Mouse (Mus musculus): ENCODE results near the gene Ankrd45. TPM values are rescaled to one million over a fixed set of nuclear protein-coding genes. Genes with fewer than 3 reads are reported as not detected.
"Not testable (repeated sequence)": the region's sequence is repeated elsewhere in the genome, so short reads cannot be mapped to it uniquely, and the experiment has no call there.

The Ankrd45 gene
- polyA plus RNA-seq, 1 experiment from 2014 or later = not detected

DNA sequence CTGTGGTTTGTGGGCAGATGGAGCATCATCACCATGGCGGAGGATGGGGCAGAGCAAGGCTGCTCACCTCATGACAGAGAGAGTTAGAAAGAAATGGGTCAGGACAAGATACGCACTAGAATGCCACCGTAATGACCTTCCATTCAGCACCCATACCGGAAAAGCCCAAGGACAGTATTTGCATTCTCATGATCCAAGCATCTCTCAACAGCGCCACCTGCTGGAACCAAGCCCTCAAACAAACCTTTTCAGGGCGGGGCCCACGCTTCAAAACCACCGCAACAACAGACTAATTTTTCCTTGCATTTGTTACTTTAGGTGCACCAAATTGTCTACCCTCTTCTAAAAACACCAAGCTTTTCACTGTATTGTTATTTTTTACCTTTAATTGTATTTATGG lies 38.2 kb downstream of the Ankrd45 start:
- TF ChIP-seq CTCF (IDR thresholded peaks at IDR 0.05; ENCODE audit: low read depth) (peak; percentile 86), EP300 (IDR thresholded peaks at IDR 0.05; ENCODE audit: low read depth) (no peak)
- H3K4me2 ChIP-seq (ENCODE audit: low read depth, low read length) = no peak overlapping the region
- H3K4me1 ChIP-seq (ENCODE audit: insufficient read depth) = no peaks in the 10 kb centered on the region
- no peak overlapping the region for H3K4me3 ChIP-seq (ENCODE audit: low read depth, low read length)
- H3K27ac ChIP-seq (ENCODE audit: low read depth) = no peak overlapping the region
- no peaks in the 10 kb centered on the region for H3K9me3 ChIP-seq (ENCODE audit: low read length)
- H3K27me3 ChIP-seq (ENCODE audit: insufficient read depth, low read length) = no peaks in the 10 kb centered on the region
- 52% methylated on average over 8 of the region's 8 CpGs for WGBS (ENCODE audit: insufficient replicate concordance)
- DNase-seq = peak; percentile 83
- no peak for ATAC-seq
- H3K9ac ChIP-seq (replicated peaks) = no peak overlapping the region
- H3K36me3 ChIP-seq (replicated peaks; ENCODE audit: insufficient read depth, low read length) = no peaks in the 10 kb centered on the region

DNA sequence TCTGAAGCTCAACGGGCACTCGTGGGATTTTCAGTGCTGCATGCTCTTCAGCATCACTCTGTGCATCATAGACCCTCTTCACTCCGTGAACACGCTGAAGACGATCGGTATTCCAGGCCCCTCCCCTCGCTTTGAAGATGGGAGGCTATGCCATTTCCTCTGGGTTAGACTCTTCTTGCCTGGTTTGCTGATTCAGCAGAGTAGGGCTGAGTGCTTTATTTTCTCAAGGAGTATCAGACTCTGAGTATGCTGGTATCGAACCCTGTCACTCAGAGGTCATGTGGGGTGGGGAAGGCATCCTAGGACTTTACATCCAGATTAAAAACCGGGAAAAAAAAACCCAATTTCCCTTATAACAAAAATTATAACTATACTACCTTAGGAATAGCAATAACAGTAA lies 39.9 kb downstream of the Ankrd45 start:
- Histone ChIP-seq H3K4me1 (ENCODE audit: insufficient read depth) (no peaks in the 10 kb centered on the region), H3K4me3 (ENCODE audit: low read depth, low read length) (no peak overlapping the region), H3K4me2 (ENCODE audit: low read depth, low read length) (no peak overlapping the region), H3K9ac (replicated peaks) (no peak overlapping the region), H3K27me3 (ENCODE audit: insufficient read depth, low read length) (no peaks in the 10 kb centered on the region), H3K27ac (ENCODE audit: low read depth) (no peak overlapping the region), H3K9me3 (ENCODE audit: low read length) (no peaks in the 10 kb centered on the region), H3K36me3 (replicated peaks; ENCODE audit: insufficient read depth, low read length) (no peaks in the 10 kb centered on the region)
- TF ChIP-seq CTCF (IDR thresholded peaks at IDR 0.05; ENCODE audit: low read depth) (no peak), EP300 (IDR thresholded peaks at IDR 0.05; ENCODE audit: low read depth) (no peak)
- 74% methylated on average over 9 of the region's 9 CpGs for WGBS (ENCODE audit: insufficient replicate concordance)
- DNase-seq (no peak), ATAC-seq (no peak)

DNA sequence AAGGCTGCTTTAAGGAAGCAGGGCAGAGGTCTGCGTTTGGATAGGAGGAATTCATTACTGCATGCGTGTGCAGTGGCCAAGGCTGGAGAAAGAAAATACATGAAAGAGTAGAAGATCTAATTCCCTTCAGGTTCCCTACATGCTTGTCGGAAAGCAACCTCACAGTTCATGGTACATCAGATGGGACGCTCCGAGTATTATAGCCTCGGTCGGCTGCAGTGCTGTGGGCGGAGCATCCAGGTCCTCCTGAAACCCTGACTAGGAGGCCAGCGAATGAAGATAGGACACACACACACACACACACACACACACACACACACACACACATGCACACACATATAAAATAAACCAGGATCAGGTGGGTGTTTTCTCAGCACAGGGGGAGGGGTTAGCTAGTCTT lies 41.2 kb downstream of the Ankrd45 start:
- Histone ChIP-seq H3K9me3 (ENCODE audit: low read length) (no peaks in the 10 kb centered on the region), H3K4me1 (ENCODE audit: insufficient read depth) (no peaks in the 10 kb centered on the region), H3K27me3 (ENCODE audit: insufficient read depth, low read length) (no peaks in the 10 kb centered on the region), H3K4me3 (ENCODE audit: low read depth, low read length) (no peak overlapping the region), H3K27ac (ENCODE audit: low read depth) (no peak overlapping the region), H3K36me3 (replicated peaks; ENCODE audit: insufficient read depth, low read length) (no peaks in the 10 kb centered on the region), H3K4me2 (ENCODE audit: low read depth, low read length) (no peak overlapping the region), H3K9ac (replicated peaks) (no peak overlapping the region)
- 69% methylated on average over 9 of the region's 9 CpGs for WGBS (ENCODE audit: insufficient replicate concordance)
- DNase-seq (no peak), ATAC-seq (no peak)
- TF ChIP-seq CTCF (IDR thresholded peaks at IDR 0.05; ENCODE audit: low read depth) (no peak), EP300 (IDR thresholded peaks at IDR 0.05; ENCODE audit: low read depth) (no peak)

DNA sequence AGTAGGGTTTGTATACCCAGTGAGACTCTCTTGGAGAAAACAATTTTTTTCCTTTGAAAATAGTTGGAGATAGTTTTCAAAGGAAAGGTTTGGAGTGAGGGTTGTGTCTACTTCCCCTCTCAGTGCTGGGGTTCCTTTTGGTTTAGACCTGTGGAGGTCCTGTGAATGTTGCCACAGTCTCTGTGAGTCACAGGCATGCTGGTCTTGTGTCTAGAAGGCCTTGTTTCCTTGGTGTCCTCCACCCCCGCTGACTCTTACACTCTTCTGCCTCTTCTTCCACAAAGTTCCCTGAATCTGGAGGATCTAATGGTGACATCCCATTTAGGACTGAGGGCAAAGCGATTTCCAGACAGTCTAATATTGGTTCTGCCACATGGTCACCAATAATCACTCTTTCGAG lies 42.9 kb downstream of the Ankrd45 start:
- no peak overlapping the region for H3K4me2 ChIP-seq (ENCODE audit: low read depth, low read length)
- H3K9ac ChIP-seq (replicated peaks) = no peak overlapping the region
- no peaks in the 10 kb centered on the region for H3K4me1 ChIP-seq (ENCODE audit: insufficient read depth)
- TF ChIP-seq EP300 (IDR thresholded peaks at IDR 0.05; ENCODE audit: low read depth) = no peak
- no peak for TF ChIP-seq CTCF (IDR thresholded peaks at IDR 0.05; ENCODE audit: low read depth)
- no peaks in the 10 kb centered on the region for H3K36me3 ChIP-seq (replicated peaks; ENCODE audit: insufficient read depth, low read length)
- H3K4me3 ChIP-seq (ENCODE audit: low read depth, low read length) = no peak overlapping the region
- DNase-seq (no peak), ATAC-seq (no peak)
- no peak overlapping the region for H3K27ac ChIP-seq (ENCODE audit: low read depth)
- no peaks in the 10 kb centered on the region for H3K27me3 ChIP-seq (ENCODE audit: insufficient read depth, low read length)
- H3K9me3 ChIP-seq (ENCODE audit: low read length) = no peaks in the 10 kb centered on the region
- 71% methylated on average over 3 of the region's 3 CpGs for WGBS (ENCODE audit: insufficient replicate concordance)

DNA sequence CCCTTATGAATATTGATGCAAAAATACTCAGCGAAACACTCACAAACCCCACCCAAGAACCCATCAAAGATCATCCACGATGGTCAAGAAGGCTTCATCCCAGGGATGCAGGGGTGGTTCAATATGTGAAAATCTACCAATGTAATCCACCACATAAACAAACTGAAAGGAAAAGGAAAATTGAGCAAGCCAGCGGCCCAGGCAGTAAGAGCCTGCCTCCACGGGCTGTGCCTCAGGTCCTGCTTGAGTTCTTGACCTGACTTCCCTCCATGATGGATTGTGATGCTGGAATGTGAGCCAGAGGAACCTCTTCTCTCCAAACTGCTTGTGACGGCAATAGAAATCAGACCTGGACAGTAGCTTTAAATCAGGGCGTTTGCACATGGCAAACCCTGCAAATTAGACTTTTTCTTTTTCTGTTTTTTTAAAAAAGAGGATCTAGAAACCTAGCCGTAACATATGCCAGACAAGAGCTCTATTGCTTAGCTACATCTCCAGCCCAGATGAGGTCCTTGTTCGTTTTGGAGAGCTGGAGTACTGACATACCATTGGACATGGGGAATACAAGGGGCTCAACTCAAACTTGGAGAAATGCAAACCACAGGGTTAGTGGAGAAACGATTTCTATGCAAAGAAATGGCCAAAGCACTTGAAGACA lies 47.9 kb downstream of the Ankrd45 start:
- WGBS (ENCODE audit: insufficient replicate concordance) = 61% methylated on average over 9 of the region's 9 CpGs

DNA sequence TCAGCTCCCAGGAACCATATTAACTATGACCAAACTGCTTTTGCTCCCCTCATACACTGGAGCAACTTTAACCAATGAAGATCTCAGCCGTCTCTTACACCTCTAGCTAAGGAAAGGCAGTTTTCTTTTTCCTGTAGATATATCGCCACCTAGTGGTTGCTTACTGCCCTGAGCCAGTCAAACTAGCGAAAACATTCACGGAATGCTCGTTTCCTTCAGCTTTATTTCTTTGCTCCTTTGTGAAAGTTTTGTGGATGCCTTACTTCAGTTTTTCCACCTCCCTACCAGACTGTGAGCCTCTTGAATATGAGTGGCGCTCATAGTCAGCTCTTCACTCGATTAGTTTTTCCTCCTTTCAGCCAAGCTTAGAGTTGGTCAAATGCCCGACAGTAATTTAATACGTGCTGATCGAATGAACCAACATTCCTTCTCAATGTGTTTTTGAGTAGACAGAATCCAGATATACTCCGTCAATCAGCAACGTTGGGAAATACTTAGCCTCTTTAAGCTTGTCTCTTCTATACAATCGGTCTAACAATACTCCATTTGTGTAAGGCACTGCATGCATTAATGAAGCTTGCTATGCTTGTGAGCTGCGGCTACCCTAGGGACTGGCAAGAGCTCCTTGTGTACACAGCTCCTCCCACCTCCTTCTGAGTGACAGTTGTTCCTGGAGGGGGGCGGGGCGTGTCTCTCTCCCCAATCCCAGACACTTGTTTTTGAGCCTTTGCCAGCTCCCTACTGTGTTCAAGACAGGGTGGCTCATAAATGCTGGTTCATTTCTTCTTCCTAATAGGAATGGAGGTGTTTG lies 53.3 kb downstream of the Ankrd45 start:
- peak; percentile 84 for DNase-seq
- ATAC-seq = peak; percentile 91
- Histone ChIP-seq H3K9me3 (ENCODE audit: low read length) (no peaks in the 10 kb centered on the region), H3K9ac (replicated peaks) (no peak overlapping the region; the same call in none of the 2 replicates), H3K36me3 (replicated peaks; ENCODE audit: insufficient read depth, low read length) (no peaks in the 10 kb centered on the region), H3K4me3 (ENCODE audit: low read depth, low read length) (peak overlapping the region; percentile 52), H3K27me3 (ENCODE audit: insufficient read depth, low read length) (no peaks in the 10 kb centered on the region), H3K4me1 (ENCODE audit: insufficient read depth) (peaks cover 8% of the 10 kb centered on the region), H3K27ac (ENCODE audit: low read depth) (peak overlapping the region; percentile 42; the same call in 1 of the 2 replicates), H3K4me2 (ENCODE audit: low read depth, low read length) (peak overlapping the region; percentile 75)
- under 1% methylated on average over 16 of the region's 16 CpGs for WGBS (ENCODE audit: insufficient replicate concordance)
- TF ChIP-seq EP300 (IDR thresholded peaks at IDR 0.05; ENCODE audit: low read depth) (no peak), CTCF (IDR thresholded peaks at IDR 0.05; ENCODE audit: low read depth) (peak; percentile 95)

More for the DNA sequence above, 47.9 kb downstream of the Ankrd45 start:
- Histone ChIP-seq H3K36me3 (replicated peaks; ENCODE audit: insufficient read depth, low read length) (no peaks in the 10 kb centered on the region), H3K4me3 (ENCODE audit: low read depth, low read length) (no peak overlapping the region), H3K9me3 (ENCODE audit: low read length) (no peaks in the 10 kb centered on the region), H3K4me2 (ENCODE audit: low read depth, low read length) (no peak overlapping the region), H3K27me3 (ENCODE audit: insufficient read depth, low read length) (no peaks in the 10 kb centered on the region), H3K9ac (replicated peaks) (no peak overlapping the region), H3K4me1 (ENCODE audit: insufficient read depth) (peaks cover 5% of the 10 kb centered on the region; the same call in 1 of the 2 replicates), H3K27ac (ENCODE audit: low read depth) (no peak overlapping the region)
- no peak for ATAC-seq
- no peak for DNase-seq
- TF ChIP-seq CTCF (IDR thresholded peaks at IDR 0.05; ENCODE audit: low read depth) = no peak
- TF ChIP-seq EP300 (IDR thresholded peaks at IDR 0.05; ENCODE audit: low read depth) = no peak

DNA sequence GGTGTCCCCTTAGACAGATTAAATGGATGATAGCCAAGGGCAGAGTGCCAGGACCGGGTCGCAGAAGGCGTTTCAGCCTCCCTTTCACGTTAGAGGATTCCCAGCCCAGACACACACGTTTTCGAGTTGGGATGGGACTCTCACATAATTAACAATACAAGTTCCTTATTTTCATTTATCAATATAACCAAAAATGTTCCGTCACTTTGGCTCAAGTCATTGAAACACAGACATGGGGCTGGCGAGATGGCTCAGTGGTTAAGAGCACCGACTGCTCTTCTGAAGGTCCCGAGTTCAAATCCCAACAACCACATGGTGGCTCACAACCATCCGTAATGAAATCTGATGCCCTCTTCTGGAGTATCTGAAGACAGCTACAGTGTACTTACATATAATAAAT lies 53.9 kb downstream of the Ankrd45 start:
- H3K9ac ChIP-seq (replicated peaks) = not testable (repeated sequence)
- 50% methylated on average over 11 of the region's 11 CpGs for WGBS (ENCODE audit: insufficient replicate concordance)
- peak overlapping the region; percentile 52 for H3K4me3 ChIP-seq (ENCODE audit: low read depth, low read length)

More for the DNA sequence above, 53.9 kb downstream of the Ankrd45 start:
- H3K4me2 ChIP-seq (ENCODE audit: low read depth, low read length) = peak overlapping the region; percentile 75
- not testable (repeated sequence) for H3K9me3 ChIP-seq (ENCODE audit: low read length); H3K27ac ChIP-seq (ENCODE audit: low read depth); ATAC-seq; H3K36me3 ChIP-seq (replicated peaks; ENCODE audit: insufficient read depth, low read length); DNase-seq; H3K27me3 ChIP-seq (ENCODE audit: insufficient read depth, low read length); H3K4me1 ChIP-seq (ENCODE audit: insufficient read depth)
